Mouse (Mus musculus) brown adipose tissue, adult 24 weeks (tissue): ENCODE results near the gene Peak1. TPM values are rescaled to one million over a fixed set of nuclear protein-coding genes. Genes with fewer than 3 reads are reported as not detected.

ENCODE experiments used
- H3K27ac ChIP-seq: fragments of 200-500 bp; replicated peaks from 2 replicates; pipeline ENCODE4 v1.5.1; 2012; ENCODE audit warnings: low read depth, mild to moderate bottlenecking, low read length
- H3K4me1 ChIP-seq: fragments of 200-500 bp; 2 replicates; pipeline ENCODE4 v1.6.1; 2012; ENCODE audit warnings: low read length, mixed read lengths; ENCODE audit not compliant: control insufficient read depth, insufficient read depth, insufficient read length
- H3K4me3 ChIP-seq: fragments of 200-500 bp; 2 replicates; pipeline ENCODE4 v1.5.1; 2012; ENCODE audit warnings: low read depth, mild to moderate bottlenecking, low read length, moderate library complexity; ENCODE audit not compliant: insufficient read depth
- polyA plus RNA-seq: library from polyadenylated mRNA; stranded (reverse); fragments of >200 nt; gene quantifications from 2 replicates; pipeline ENCODE4 v1.2.4, GENCODE M21; 2012; ENCODE audit not compliant: missing spikeins, insufficient read depth, insufficient read length

Gene Peak1
- polyA plus RNA-seq, 1 experiment: 9.6 TPM

DNA sequence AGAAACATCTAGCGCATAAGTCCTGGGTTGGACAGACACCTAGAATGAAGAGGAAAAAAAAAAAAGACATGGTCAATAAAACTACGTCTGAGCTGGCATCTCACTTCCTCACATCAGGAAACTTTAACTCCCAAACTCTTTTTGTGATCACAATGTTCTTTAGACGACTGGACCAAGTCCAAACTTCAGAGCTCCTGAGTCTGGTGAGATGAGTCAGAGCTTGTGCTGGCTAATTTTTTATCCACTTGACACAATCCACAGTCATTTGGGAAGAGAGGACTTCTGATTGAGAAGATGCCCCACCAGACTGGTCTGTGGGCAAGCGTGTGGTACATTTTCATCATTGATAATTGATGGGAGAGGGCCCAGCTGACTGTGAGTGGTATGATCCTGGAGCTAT is 43.5 kb downstream of the Peak1 start:
- H3K27ac ChIP-seq: no peak overlapping the region
- peaks cover 13% of the 10 kb centered on the region for H3K4me1 ChIP-seq
- no peak overlapping the region for H3K4me3 ChIP-seq

DNA sequence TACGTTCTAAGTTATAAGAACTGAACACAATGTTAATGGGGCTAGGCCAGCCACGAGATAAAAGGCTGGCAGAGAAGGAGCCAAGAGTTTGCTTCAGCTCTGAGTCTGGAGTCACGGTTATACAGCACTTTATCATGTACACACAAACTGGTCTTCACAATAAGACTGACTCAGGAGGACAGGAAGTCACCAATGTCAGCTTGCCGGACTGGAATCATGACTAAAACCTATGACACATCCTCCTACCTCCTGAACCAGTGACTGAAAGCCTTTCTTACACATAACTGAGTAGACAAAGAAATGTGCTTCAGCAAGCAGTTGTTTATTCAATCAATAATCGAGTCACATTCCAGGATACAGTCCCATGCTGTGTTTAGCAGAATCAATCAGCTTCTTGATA is 47.2 kb downstream of the Peak1 start:
- peaks cover 16% of the 10 kb centered on the region for H3K4me1 ChIP-seq
- H3K27ac ChIP-seq: no peak overlapping the region
- no peak overlapping the region for H3K4me3 ChIP-seq

GRCm38 (mm10) chr9:56368814-56369213 is 49.1 kb downstream of the Peak1 start:
- no peak overlapping the region for H3K4me3 ChIP-seq
- peak overlapping the region; percentile 21 for H3K27ac ChIP-seq
- peaks cover 11% of the 10 kb centered on the region for H3K4me1 ChIP-seq

DNA sequence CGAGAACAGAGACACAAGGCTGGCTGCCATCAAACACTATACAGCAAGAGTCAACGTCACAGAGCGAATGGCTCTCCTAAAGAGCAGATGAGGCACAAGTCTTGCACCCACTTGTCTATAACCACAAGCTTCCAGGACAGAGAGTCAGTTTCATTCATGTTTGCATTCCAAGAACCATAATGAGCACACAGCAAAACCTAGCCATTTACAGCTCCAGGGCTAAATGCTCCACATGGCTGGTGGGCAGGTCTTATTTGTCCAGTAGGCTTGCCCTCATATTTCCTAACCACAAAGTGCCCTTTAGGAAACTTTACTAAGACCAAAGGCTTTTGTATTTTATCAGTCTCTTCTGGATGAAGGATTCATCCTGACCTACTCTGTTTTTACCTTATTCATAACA is 54.6 kb downstream of the Peak1 start:
- Histone ChIP-seq H3K4me1 (peaks cover 9% of the 10 kb centered on the region), H3K27ac (no peak overlapping the region), H3K4me3 (no peak overlapping the region)

DNA sequence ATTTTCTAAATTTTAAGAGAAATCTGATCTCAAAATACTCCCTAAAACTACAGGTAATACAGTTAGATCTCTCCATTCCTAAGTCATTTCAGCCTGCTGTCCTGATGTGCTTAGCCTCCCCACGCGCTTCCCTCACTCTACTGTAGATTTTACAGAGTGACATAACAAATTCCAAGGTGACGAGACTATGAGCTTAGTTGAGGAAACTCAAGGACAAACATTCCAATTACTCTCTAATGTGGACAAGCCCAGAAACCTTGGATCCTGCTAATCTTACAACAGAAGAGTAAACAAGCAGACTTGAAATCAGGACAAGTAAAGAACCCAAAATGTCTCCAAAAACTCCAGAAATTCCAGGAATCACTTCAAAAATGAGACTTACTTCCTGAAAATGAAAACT is 58.6 kb downstream of the Peak1 start:
- H3K4me3 ChIP-seq: no peak overlapping the region
- H3K4me1 ChIP-seq: peaks cover 11% of the 10 kb centered on the region
- H3K27ac ChIP-seq: no peak overlapping the region

GRCm38 (mm10) chr9:56355186-56355585 is 62.7 kb downstream of the Peak1 start:
- Histone ChIP-seq H3K27ac (no peak overlapping the region), H3K4me3 (no peak overlapping the region), H3K4me1 (peaks cover 5% of the 10 kb centered on the region; the same call in 1 of the 2 replicates)

DNA sequence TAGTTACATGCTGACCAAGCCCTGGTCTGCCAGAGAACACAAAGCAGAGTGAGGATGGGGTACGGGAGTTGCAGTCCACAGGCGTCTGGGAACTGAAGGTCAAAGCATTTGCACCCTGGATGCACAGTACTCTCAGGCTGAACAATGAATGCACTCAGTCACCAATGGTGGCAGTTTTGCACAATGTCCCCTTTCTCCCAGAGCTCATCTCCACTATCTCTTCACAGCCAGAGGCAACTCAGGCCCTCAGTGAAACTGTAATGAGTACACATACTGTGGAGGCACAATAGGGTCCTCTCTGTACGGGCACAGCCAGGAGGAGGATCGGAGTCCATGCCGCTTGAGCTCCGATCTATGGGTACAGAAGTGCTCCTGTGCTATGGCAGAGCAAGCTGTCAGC is 71.5 kb downstream of the Peak1 start:
- Histone ChIP-seq H3K4me1 (peaks cover 15% of the 10 kb centered on the region), H3K4me3 (no peak overlapping the region), H3K27ac (no peak overlapping the region)

DNA sequence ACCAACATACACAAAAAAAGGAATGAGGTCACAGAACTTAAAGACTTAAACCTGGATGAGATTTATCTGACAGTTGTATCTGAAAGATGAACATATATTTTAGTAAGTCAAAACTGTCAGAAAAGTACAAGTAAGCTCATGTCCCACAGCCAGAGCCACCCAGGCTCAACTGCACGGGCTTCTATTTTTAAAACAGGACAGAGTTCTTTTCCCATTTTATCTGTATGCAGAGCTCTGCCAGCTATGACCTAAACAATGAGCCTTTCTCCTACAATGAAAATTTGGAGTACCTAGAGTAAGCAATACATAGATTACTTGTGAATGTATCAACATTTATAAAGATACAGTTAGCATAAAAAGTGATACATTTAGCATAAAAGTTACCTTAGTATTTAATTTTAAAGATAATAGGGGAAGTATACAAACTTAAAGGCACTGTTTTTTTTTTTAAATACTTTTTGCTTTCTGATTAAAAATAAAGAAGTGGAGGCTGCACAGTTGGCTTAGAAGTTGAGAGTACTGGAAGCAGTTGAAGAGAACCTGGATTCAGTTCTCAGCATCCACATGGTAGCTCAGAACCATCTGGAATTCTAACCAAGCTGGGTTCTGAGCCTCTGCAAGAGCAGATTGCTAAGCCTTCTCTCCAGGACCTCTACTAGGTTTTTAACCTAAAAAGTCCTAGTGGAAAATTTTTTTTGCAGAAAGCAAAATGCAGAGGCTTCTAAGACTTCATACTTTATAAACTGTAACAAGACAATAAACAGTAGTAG is 78.3 kb downstream of the Peak1 start:
- H3K4me3 ChIP-seq: no peak overlapping the region
- H3K27ac ChIP-seq: no peak overlapping the region
- peaks cover 2% of the 10 kb centered on the region; the same call in 1 of the 2 replicates for H3K4me1 ChIP-seq

GRCm38 (mm10) chr9:56334363-56334762 is 83.5 kb downstream of the Peak1 start:
- H3K27ac ChIP-seq: no peak overlapping the region
- H3K4me3 ChIP-seq: no peak overlapping the region
- H3K4me1 ChIP-seq: peaks cover 4% of the 10 kb centered on the region

GRCm38 (mm10) chr9:56332774-56333173 is 85.1 kb downstream of the Peak1 start:
- Histone ChIP-seq H3K27ac (no peak overlapping the region), H3K4me1 (peaks cover 2% of the 10 kb centered on the region; the same call in 1 of the 2 replicates), H3K4me3 (no peak overlapping the region)

DNA sequence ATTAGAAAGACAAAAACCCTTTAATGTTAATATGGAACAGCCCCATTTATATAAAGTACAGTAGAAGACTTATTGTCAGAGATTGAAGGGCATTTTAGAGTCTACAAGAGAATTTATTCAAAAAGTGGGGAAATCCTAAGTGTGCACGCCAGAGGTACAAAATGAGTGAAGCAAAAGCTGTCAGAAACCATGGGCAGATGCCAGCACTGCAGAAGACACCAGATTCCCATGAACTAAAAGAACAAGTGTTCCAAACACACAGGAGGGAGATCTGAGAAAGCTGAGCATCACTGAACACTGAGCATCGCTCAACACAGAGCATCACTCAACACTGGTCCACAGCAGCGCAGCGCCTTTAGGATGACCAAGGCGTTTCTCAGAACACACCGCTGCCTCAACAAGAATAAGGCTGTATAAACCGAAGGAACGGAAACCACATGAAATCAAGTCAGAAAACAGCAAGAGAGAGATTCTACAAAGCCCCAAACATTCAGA is 91.3 kb downstream of the Peak1 start:
- Histone ChIP-seq H3K4me1 (peaks cover 3% of the 10 kb centered on the region; the same call in 1 of the 2 replicates), H3K4me3 (no peak overlapping the region), H3K27ac (no peak overlapping the region)

- Histone ChIP-seq H3K4me1 (peaks cover 2% of the 10 kb centered on the region; the same call in 1 of the 2 replicates), H3K27ac (no peak overlapping the region), H3K4me3 (no peak overlapping the region)
Measured at GRCm38 (mm10) chr9:56325725-56326124, 92.1 kb downstream of the Peak1 start.

GRCm38 (mm10) chr9:56324576-56325355 is 93.1 kb downstream of the Peak1 start:
- peak overlapping the region; percentile 27; the same call in 1 of the 2 replicates for H3K4me3 ChIP-seq
- H3K4me1 ChIP-seq: peaks cover 2% of the 10 kb centered on the region; the same call in 1 of the 2 replicates
- H3K27ac ChIP-seq: peak overlapping the region; percentile 32; the same call in 1 of the 2 replicates

- Histone ChIP-seq H3K4me3 (no peak overlapping the region), H3K27ac (no peak overlapping the region), H3K4me1 (peaks cover 2% of the 10 kb centered on the region; the same call in 1 of the 2 replicates)
Measured at GRCm38 (mm10) chr9:56321291-56321690, 96.6 kb downstream of the Peak1 start.

DNA sequence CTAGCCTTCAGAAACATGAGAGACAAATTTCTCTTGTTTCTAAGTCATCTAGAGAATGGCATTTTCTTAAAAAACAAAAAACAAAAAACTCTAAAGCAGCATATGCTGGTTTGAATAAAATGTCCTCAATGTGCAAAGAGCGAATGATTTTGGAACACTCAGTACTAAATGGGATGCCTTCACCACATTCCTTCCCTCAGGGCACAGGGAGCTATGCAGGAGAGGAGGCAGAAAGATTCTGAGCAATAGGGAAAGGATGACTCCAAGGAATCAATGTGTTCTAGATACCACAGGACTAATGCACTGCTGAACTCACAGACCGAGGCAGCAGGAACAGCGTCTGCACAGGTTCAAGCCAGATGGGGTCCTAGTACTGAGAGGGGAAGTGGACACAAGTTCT is 103.5 kb downstream of the Peak1 start:
- Histone ChIP-seq H3K4me3 (no peak overlapping the region), H3K27ac (no peak overlapping the region), H3K4me1 (no peaks in the 10 kb centered on the region; the same call in 1 of the 2 replicates)
